ENCODE assay signal across 8 mouse cellular contexts in genomic region chr11:107376272-107376671, GRCm38 (mm10).
DNase-seq lines count a peak whose midpoint lies in the region; ATAC-seq and TF ChIP-seq lines count a peak whose summit lies in the region.

No protein-coding gene starts in this region.

- H3K36me3 ChIP-seq in kidney, postnatal 0 days (ENCODE audit: insufficient read depth, low read length): no peaks in the 10 kb centered on the region
- peaks cover 7% of the 10 kb centered on the region; the same call in 1 of the 2 replicates for H3K36me3 ChIP-seq in neural tube, embryonic 13.5 days

- no peaks in the 10 kb centered on the region for H3K9me3 ChIP-seq in kidney, postnatal 0 days (replicated peaks; ENCODE audit: low read length)
- no peaks in the 10 kb centered on the region for H3K9me3 ChIP-seq in neural tube, embryonic 13.5 days

- H3K9ac ChIP-seq in kidney, postnatal 0 days (ENCODE audit: low read depth, low read length): no peak overlapping the region
- H3K9ac ChIP-seq in neural tube, embryonic 13.5 days: peak overlapping the region; percentile 14; the same call in 1 of the 2 replicates

- H3K27ac ChIP-seq in kidney, postnatal 0 days: no peak overlapping the region
- peak overlapping the region; percentile 30; the same call in 1 of the 2 replicates for H3K27ac ChIP-seq in neural tube, embryonic 13.5 days (replicated peaks)

- DNase-seq in kidney, adult 9 months: peak; percentile 37
- no peak for DNase-seq in kidney, adult 11 months
- peak; percentile 80 for DNase-seq in adrenal gland, adult 2 months
- DNase-seq in gonadal fat pad, adult 2 months (ENCODE audit: low read depth): peak; percentile 31
- peak; percentile 74 for DNase-seq in kidney, postnatal 0 days (ENCODE audit: low spot score)
- no peak for DNase-seq in cerebellum, adult 11-12 months
- no peak for DNase-seq in cerebellum, adult 18-20 months

- peaks cover 10% of the 10 kb centered on the region for H3K4me1 ChIP-seq in kidney, postnatal 0 days (replicated peaks; ENCODE audit: insufficient read depth, low read length)
- peaks cover 25% of the 10 kb centered on the region for H3K4me1 ChIP-seq in neural tube, embryonic 13.5 days (replicated peaks)

- no peak overlapping the region for H3K4me3 ChIP-seq in kidney, postnatal 0 days (replicated peaks; ENCODE audit: low read depth, low read length)
- H3K4me3 ChIP-seq in neural tube, embryonic 13.5 days: no peak overlapping the region

- TF ChIP-seq CTCF in kidney, postnatal 0 days (IDR thresholded peaks at IDR 0.05; ENCODE audit: low read depth): no peak

- H3K27me3 ChIP-seq in kidney, postnatal 0 days (ENCODE audit: insufficient read depth, low read length): no peaks in the 10 kb centered on the region
- no peaks in the 10 kb centered on the region for H3K27me3 ChIP-seq in neural tube, embryonic 13.5 days

- WGBS in kidney, postnatal 0 days: 16% methylated on average over 12 of the region's 12 CpGs
- WGBS in neural tube, embryonic 13.5 days: 40% methylated on average over 12 of the region's 12 CpGs

- H3K4me2 ChIP-seq in kidney, postnatal 0 days (ENCODE audit: low read length): no peak overlapping the region
- H3K4me2 ChIP-seq in neural tube, embryonic 13.5 days: no peak overlapping the region

- peak; percentile 69 for ATAC-seq in kidney, postnatal 0 days (replicated peaks; ENCODE audit: low FRiP score, low read depth)
- peak; percentile 52; the same call in 1 of the 2 replicates for ATAC-seq in neural tube, embryonic 13.5 days (ENCODE audit: low read depth)

Comparison
In these comparisons a context has a peak if more than half of its experiments do, and no peak if none do; other contexts are left out.
1. DNase-seq: peak in kidney, adult 9 months (single experiment), adrenal gland, adult 2 months (single experiment), gonadal fat pad, adult 2 months (single experiment) and kidney, postnatal 0 days (single experiment); none in kidney, adult 11 months (single experiment), cerebellum, adult 11-12 months (single experiment) and cerebellum, adult 18-20 months (0 of 2).